Mouse (Mus musculus) embryo, embryonic 11 days (tissue): ENCODE data around the gene Clcn7.
A peak's percentile ranks its signal among the peaks of the same experiment; 100 is the strongest.

Experiments used
- DNase-seq: peaks from one replicate; pipeline ENCODE4 v3.0.0-alpha.2; 2015

Gene Clcn7

GRCm38 (mm10) chr17:25127681-25128080 is 5.5 kb upstream of the Clcn7 start:
- DNase-seq = no peak

- DNase-seq = no peak
These were observed 3.1 kb upstream of the Clcn7 start for GRCm38 (mm10) chr17:25130060-25130459.

- DNase-seq = no peak
These were observed 2.4 kb downstream of the Clcn7 start for GRCm38 (mm10) chr17:25135622-25136021.

- DNase-seq = no peak
These were observed 5.6 kb downstream of the Clcn7 start for GRCm38 (mm10) chr17:25138803-25139202.

GRCm38 (mm10) chr17:25139960-25140359 is 6.8 kb downstream of the Clcn7 start:
- DNase-seq = peak; percentile 16

GRCm38 (mm10) chr17:25162161-25162560 is 29.0 kb downstream of the Clcn7 start, which contains the start of gene Ccdc154:
TSS of gene Ccdc154 (plus strand) at chr17:25162461.
- DNase-seq = no peak

- no peak for DNase-seq
These were observed 30.2 kb downstream of the Clcn7 start for GRCm38 (mm10) chr17:25163387-25163786.

GRCm38 (mm10) chr17:25164770-25165169 is 31.6 kb downstream of the Clcn7 start:
- DNase-seq = no peak

- no peak for DNase-seq
These were observed 32.9 kb downstream of the Clcn7 start for GRCm38 (mm10) chr17:25165970-25166671.

- no peak for DNase-seq
These were observed 36.5 kb downstream of the Clcn7 start for GRCm38 (mm10) chr17:25169706-25170105.

GRCm38 (mm10) chr17:25172558-25172957 is 39.4 kb downstream of the Clcn7 start:
- no peak for DNase-seq

- no peak for DNase-seq
These were observed 42.2 kb downstream of the Clcn7 start, which contains the start of gene Gm38655 for GRCm38 (mm10) chr17:25175411-25175810. TSS of gene Gm38655 (minus strand) at chr17:25175471.

- no peak for DNase-seq
These were observed 50.0 kb downstream of the Clcn7 start for GRCm38 (mm10) chr17:25183232-25183631.

GRCm38 (mm10) chr17:25184129-25184691 is 51.0 kb downstream of the Clcn7 start, which contains the start of gene BC003965:
TSS of gene BC003965 (plus strand) at chr17:25184554.
- peak; percentile 99 for DNase-seq

GRCm38 (mm10) chr17:25184961-25185360 is 51.8 kb downstream of the Clcn7 start:
- DNase-seq = no peak

- DNase-seq = no peak
These were observed 54.6 kb downstream of the Clcn7 start for GRCm38 (mm10) chr17:25187784-25188149.

GRCm38 (mm10) chr17:25188150-25189031 is 55.2 kb downstream of the Clcn7 start, which contains the start of gene Unkl:
TSS of gene Unkl (plus strand) at chr17:25188397.
- peak; percentile 81 for DNase-seq

- DNase-seq = no peak
These were observed 55.9 kb downstream of the Clcn7 start for GRCm38 (mm10) chr17:25189091-25189490.

- no peak for DNase-seq
These were observed 69.2 kb downstream of the Clcn7 start for GRCm38 (mm10) chr17:25202401-25202800.

GRCm38 (mm10) chr17:25210006-25210405 is 76.8 kb downstream of the Clcn7 start:
- DNase-seq = no peak

- DNase-seq = no peak
These were observed 77.7 kb downstream of the Clcn7 start for GRCm38 (mm10) chr17:25210680-25211466.

- no peak for DNase-seq
These were observed 78.5 kb downstream of the Clcn7 start for GRCm38 (mm10) chr17:25211705-25212104.
